Mouse (Mus musculus) limb, embryonic 11.5 days (tissue): ENCODE measurements around the gene Ccdc158. TPM values are rescaled to one million over a fixed set of nuclear protein-coding genes. Genes with fewer than 3 reads are reported as not detected.
A peak's percentile ranks its signal among the peaks of the same experiment; 100 is the strongest.

Experiments used
- ATAC-seq: fragments of 200-750 bp; cut with Nextera tagmentation; 2 replicates; pipeline ENCODE4 v1.8.0; 2017; ENCODE audit warnings: low read depth; ENCODE audit not compliant: insufficient number of reproducible peaks, low FRiP score, low TSS enrichment
- DNase-seq: peaks from one replicate; pipeline ENCODE4 v3.0.0-alpha.2; 2015; ENCODE audit warnings: low spot score
- H3K27ac ChIP-seq: fragments of 300-500 bp; sonication (generic); replicated peaks from 2 replicates; pipeline ENCODE4 v1.5.1; 2014; ENCODE audit warnings: low read depth, mild to moderate bottlenecking, low read length
- H3K27me3 ChIP-seq: fragments of 300-500 bp; sonication (generic); 2 replicates; pipeline ENCODE4 v1.6.1; 2014; ENCODE audit warnings: mild to moderate bottlenecking, low read length, mixed read lengths; ENCODE audit not compliant: control insufficient read depth, insufficient read depth
- H3K36me3 ChIP-seq: fragments of 300-500 bp; sonication (generic); 2 replicates; pipeline ENCODE4 v1.6.1; 2014; ENCODE audit warnings: mild to moderate bottlenecking, low read length, moderate library complexity, mixed read lengths; ENCODE audit not compliant: control insufficient read depth, insufficient read depth
- H3K4me1 ChIP-seq: fragments of 300-500 bp; sonication (generic); 2 replicates; pipeline ENCODE4 v1.6.1; 2014; ENCODE audit warnings: low read length, mixed read lengths; ENCODE audit not compliant: control insufficient read depth, insufficient read depth
- H3K4me2 ChIP-seq: fragments of 300-500 bp; sonication (generic); 2 replicates; pipeline ENCODE4 v1.6.1; 2014; ENCODE audit warnings: low read depth, mild to moderate bottlenecking, moderate library complexity; ENCODE audit not compliant: severe bottlenecking
- H3K4me3 ChIP-seq: fragments of 300-500 bp; sonication (generic); 2 replicates; pipeline ENCODE4 v1.5.1; 2014; ENCODE audit warnings: low read depth, low read length
- H3K9ac ChIP-seq: fragments of 300-500 bp; sonication (generic); 2 replicates; pipeline ENCODE4 v1.6.1; 2014; ENCODE audit warnings: mild to moderate bottlenecking, low read length
- H3K9me3 ChIP-seq: fragments of 300-500 bp; sonication (generic); 2 replicates; pipeline ENCODE4 v1.6.1; 2016; ENCODE audit warnings: low read length; ENCODE audit not compliant: control insufficient read depth
- WGBS: fragments of 180-500 bp; shearing (Covaris S2); extraction: QIAGEN DNeasy Blood & Tissue Kit; methylation state at CpG from one replicate; pipeline ENCODE4 v1.1.7; 2014; 5-methylcytosine and 5-hydroxymethylcytosine counted together
- polyA plus RNA-seq: library from polyadenylated mRNA; unstranded; fragments of >200 nt; fragmentation: Nextera tagmentation; extraction: Ambion mirVana; gene quantifications from 2 replicates; pipeline ENCODE4 v1.2.1, GENCODE M21; 2014

Ccdc158 gene
- polyA plus RNA-seq: 0.62 and 0.69 TPM in 2 replicates

- peak within 1 kb of the TSS; percentile 44 for H3K9ac ChIP-seq
- DNase-seq (peak; percentile 91), ATAC-seq (peak; percentile 90)
- peak within 1 kb of the TSS; percentile 61 for H3K4me2 ChIP-seq
- no peaks in the 10 kb centered on the region for H3K36me3 ChIP-seq
- H3K27ac ChIP-seq: no peak within 1 kb of the TSS
- no peaks in the 10 kb centered on the region; the same call in 1 of the 2 replicates for H3K4me1 ChIP-seq
- H3K9me3 ChIP-seq: no peaks in the 10 kb centered on the region
- peak within 1 kb of the TSS; percentile 39 for H3K4me3 ChIP-seq
- H3K27me3 ChIP-seq: no peaks in the 10 kb centered on the region
- WGBS: 15% methylated on average over 47 of the region's 55 CpGs
Measured at GRCm38 (mm10) chr5:92674859-92675573, at the start of gene Ccdc158. Gene Ccdc158 (minus strand): TSS chr5:92675271.

GRCm38 (mm10) chr5:92721610-92722009 is 46.5 kb upstream of the Ccdc158 start:
- H3K9me3 ChIP-seq: no peaks in the 10 kb centered on the region
- WGBS: 89% methylated on average over 8 of the region's 8 CpGs
- no peaks in the 10 kb centered on the region for H3K27me3 ChIP-seq
- H3K4me3 ChIP-seq: no peak overlapping the region
- H3K27ac ChIP-seq: no peak overlapping the region
- H3K9ac ChIP-seq: no peak overlapping the region
- H3K36me3 ChIP-seq: no peaks in the 10 kb centered on the region
- no peak for DNase-seq
- H3K4me1 ChIP-seq: no peaks in the 10 kb centered on the region
- no peak for ATAC-seq
- no peak overlapping the region for H3K4me2 ChIP-seq

- Histone ChIP-seq H3K4me2 (no peak overlapping the region), H3K27me3 (no peaks in the 10 kb centered on the region), H3K4me3 (no peak overlapping the region), H3K36me3 (no peaks in the 10 kb centered on the region), H3K9ac (no peak overlapping the region), H3K27ac (no peak overlapping the region), H3K9me3 (no peaks in the 10 kb centered on the region), H3K4me1 (no peaks in the 10 kb centered on the region)
- no peak for DNase-seq
- WGBS: 86% methylated on average over 2 of the region's 3 CpGs
- no peak for ATAC-seq
Measured at GRCm38 (mm10) chr5:92718856-92719255, 43.8 kb upstream of the Ccdc158 start.

GRCm38 (mm10) chr5:92717666-92718360 is 42.7 kb upstream of the Ccdc158 start:
- Histone ChIP-seq H3K27ac (no peak overlapping the region), H3K4me3 (no peak overlapping the region), H3K4me1 (no peaks in the 10 kb centered on the region), H3K9ac (no peak overlapping the region), H3K9me3 (no peaks in the 10 kb centered on the region), H3K36me3 (no peaks in the 10 kb centered on the region), H3K27me3 (no peaks in the 10 kb centered on the region), H3K4me2 (no peak overlapping the region)
- WGBS: 66% methylated on average over 3 of the region's 3 CpGs
- DNase-seq (no peak), ATAC-seq (no peak)

- H3K4me3 ChIP-seq: no peak overlapping the region
- no peak for ATAC-seq
- DNase-seq: no peak
- no peaks in the 10 kb centered on the region for H3K36me3 ChIP-seq
- no peak overlapping the region for H3K4me2 ChIP-seq
- H3K27me3 ChIP-seq: no peaks in the 10 kb centered on the region
- H3K4me1 ChIP-seq: peaks cover 2% of the 10 kb centered on the region; the same call in 1 of the 2 replicates
- H3K9me3 ChIP-seq: no peaks in the 10 kb centered on the region
- no peak overlapping the region for H3K27ac ChIP-seq
- 86% methylated on average over 2 of the region's 2 CpGs for WGBS
- no peak overlapping the region for H3K9ac ChIP-seq
Measured at GRCm38 (mm10) chr5:92715890-92716289, 40.8 kb upstream of the Ccdc158 start.

GRCm38 (mm10) chr5:92715319-92715718 is 40.2 kb upstream of the Ccdc158 start:
- WGBS: 69% methylated on average over 11 of the region's 11 CpGs
- H3K4me2 ChIP-seq: no peak overlapping the region
- no peak for ATAC-seq
- no peak overlapping the region for H3K9ac ChIP-seq
- DNase-seq: no peak
- no peak overlapping the region for H3K27ac ChIP-seq
- peaks cover 2% of the 10 kb centered on the region; the same call in 1 of the 2 replicates for H3K4me1 ChIP-seq
- H3K9me3 ChIP-seq: no peaks in the 10 kb centered on the region
- H3K4me3 ChIP-seq: no peak overlapping the region
- H3K27me3 ChIP-seq: no peaks in the 10 kb centered on the region
- no peaks in the 10 kb centered on the region for H3K36me3 ChIP-seq

GRCm38 (mm10) chr5:92714886-92715285 is 39.8 kb upstream of the Ccdc158 start:
- no peaks in the 10 kb centered on the region for H3K9me3 ChIP-seq
- DNase-seq: no peak
- no peak for ATAC-seq
- H3K27ac ChIP-seq: no peak overlapping the region
- H3K4me1 ChIP-seq: peaks cover 2% of the 10 kb centered on the region; the same call in 1 of the 2 replicates
- no peak overlapping the region for H3K4me3 ChIP-seq
- H3K36me3 ChIP-seq: no peaks in the 10 kb centered on the region
- WGBS: 91% methylated on average over 2 of the region's 2 CpGs
- H3K9ac ChIP-seq: no peak overlapping the region
- no peak overlapping the region for H3K4me2 ChIP-seq
- no peaks in the 10 kb centered on the region for H3K27me3 ChIP-seq

GRCm38 (mm10) chr5:92712621-92713395 is 37.7 kb upstream of the Ccdc158 start:
- Histone ChIP-seq H3K27ac (no peak overlapping the region), H3K9ac (no peak overlapping the region), H3K4me1 (peaks cover 2% of the 10 kb centered on the region; the same call in 1 of the 2 replicates), H3K9me3 (no peaks in the 10 kb centered on the region), H3K36me3 (no peaks in the 10 kb centered on the region), H3K27me3 (no peaks in the 10 kb centered on the region), H3K4me2 (no peak overlapping the region), H3K4me3 (no peak overlapping the region)
- WGBS: 85% methylated on average over 5 of the region's 5 CpGs
- DNase-seq (no peak), ATAC-seq (no peak)
